Mouse (Mus musculus) embryonic facial prominence, embryonic 11.5 days (tissue): Measurements from ENCODE around the gene AC131692.1. TPM values are rescaled to one million over a fixed set of nuclear protein-coding genes. Genes with fewer than 3 reads are reported as not detected.

Source experiments
- ATAC-seq: fragments of 200-750 bp; cut with Nextera tagmentation; replicated peaks from 2 replicates; pipeline ENCODE4 v1.8.0; 2017; ENCODE audit warnings: low read depth; ENCODE audit not compliant: insufficient number of reproducible peaks, low FRiP score, low TSS enrichment
- DNase-seq: peaks from one replicate; pipeline ENCODE4 v3.0.0-alpha.2; 2015; ENCODE audit warnings: low spot score
- H3K27ac ChIP-seq: fragments of 300-500 bp; sonication (generic); replicated peaks from 2 replicates; pipeline ENCODE4 v1.5.1; 2014; ENCODE audit warnings: mild to moderate bottlenecking, low read depth, low read length, control low read depth
- H3K27me3 ChIP-seq: fragments of 300-500 bp; sonication (generic); 2 replicates; pipeline ENCODE4 v1.6.1; 2014; ENCODE audit warnings: mild to moderate bottlenecking, low read length, moderate library complexity, mixed read lengths; ENCODE audit not compliant: control insufficient read depth, insufficient read depth
- H3K36me3 ChIP-seq: fragments of 300-500 bp; sonication (generic); replicated peaks from 2 replicates; pipeline ENCODE4 v1.6.1; 2014; ENCODE audit warnings: low read depth, mild to moderate bottlenecking, low read length, moderate library complexity, mixed read lengths; ENCODE audit not compliant: control insufficient read depth, insufficient read depth
- H3K4me1 ChIP-seq: fragments of 300-500 bp; sonication (generic); 2 replicates; pipeline ENCODE4 v1.6.1; 2014; ENCODE audit warnings: low read length, mixed read lengths; ENCODE audit not compliant: control insufficient read depth, insufficient read depth
- H3K4me2 ChIP-seq: fragments of 300-500 bp; sonication (generic); 2 replicates; pipeline ENCODE4 v1.6.1; 2014; ENCODE audit warnings: low read depth, mild to moderate bottlenecking, control low read depth, low read length, moderate library complexity
- H3K4me3 ChIP-seq: fragments of 300-500 bp; sonication (generic); 2 replicates; pipeline ENCODE4 v1.5.1; 2014; ENCODE audit warnings: low read depth, low read length, control low read depth
- H3K9ac ChIP-seq: fragments of 300-500 bp; sonication (generic); replicated peaks from 2 replicates; pipeline ENCODE4 v1.6.1; 2014; ENCODE audit warnings: mild to moderate bottlenecking, control low read depth, low read length
- H3K9me3 ChIP-seq: fragments of 300-500 bp; sonication (generic); replicated peaks from 2 replicates; pipeline ENCODE4 v1.6.1; 2016; ENCODE audit warnings: mild to moderate bottlenecking, low read length, inconsistent platforms, mixed read lengths; ENCODE audit not compliant: control insufficient read depth
- WGBS: fragments of 180-500 bp; shearing (Covaris S2); extraction: QIAGEN DNeasy Blood & Tissue Kit; methylation state at CpG from one replicate; pipeline ENCODE4 v1.1.7; 2014; 5-methylcytosine and 5-hydroxymethylcytosine counted together
- microRNA-seq: library from miRNA; unstranded; fragments of <30 nt; microRNA quantifications from one replicate; pipeline ENCODE4, GENCODE M21; 2016; ENCODE audit warnings: borderline number of aligned reads
- polyA plus RNA-seq: library from polyadenylated mRNA; unstranded; fragments of >200 nt; fragmentation: Nextera tagmentation; extraction: Ambion mirVana; gene quantifications from 2 replicates; pipeline ENCODE4 v1.2.1, GENCODE M21; 2014

The AC131692.1 gene
- polyA plus RNA-seq, 1 experiment from 2014 or later: not detected

DNA sequence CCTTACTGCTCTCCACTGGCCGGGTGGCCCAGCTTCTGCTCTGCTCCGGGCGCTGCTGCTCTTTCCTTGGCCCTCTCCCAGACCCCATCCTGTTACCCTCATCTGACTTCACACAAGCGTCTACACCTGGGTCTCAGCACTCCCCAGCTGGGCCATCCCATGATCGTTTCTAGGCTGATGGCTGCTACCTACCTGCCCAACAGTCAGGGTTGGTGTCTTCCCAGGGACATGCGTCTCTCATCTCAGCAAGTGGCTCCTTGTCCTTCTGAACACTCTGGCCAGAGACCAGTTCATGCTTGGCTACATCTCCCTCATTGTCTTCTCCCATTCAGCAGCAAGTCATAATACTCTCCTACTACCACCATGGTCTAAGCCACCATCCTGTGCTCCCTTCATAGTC lies 45.5 kb downstream of the AC131692.1 start:
- no peaks in the 10 kb centered on the region for H3K4me1 ChIP-seq
- WGBS: 96% methylated on average over 6 of the region's 6 CpGs
- no peak overlapping the region for H3K27ac ChIP-seq
- ATAC-seq (no peak), DNase-seq (no peak)
- no peak overlapping the region; the same call in none of the 2 replicates for H3K9ac ChIP-seq
- no peaks in the 10 kb centered on the region for H3K9me3 ChIP-seq
- H3K36me3 ChIP-seq: no peaks in the 10 kb centered on the region; the same call in 1 of the 2 replicates
- H3K27me3 ChIP-seq: no peaks in the 10 kb centered on the region
- H3K4me3 ChIP-seq: peak overlapping the region; percentile 3; the same call in 1 of the 2 replicates
- H3K4me2 ChIP-seq: peak overlapping the region; percentile 82

DNA sequence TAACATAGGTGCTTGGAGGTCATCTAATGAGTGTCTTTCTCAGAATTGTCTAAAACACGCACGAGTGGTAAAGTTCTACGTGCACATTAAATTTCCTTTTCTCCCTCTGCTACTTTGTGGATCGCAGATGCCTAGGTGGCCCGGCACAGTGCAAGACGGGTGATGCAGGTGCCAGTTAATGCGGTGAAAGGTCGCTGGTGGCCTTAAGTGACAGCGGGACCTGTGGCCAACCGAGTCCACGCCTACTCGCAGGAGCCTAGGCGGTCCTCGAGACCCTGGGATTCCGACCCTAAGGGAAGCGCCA lies 46.1 kb downstream of the AC131692.1 start:
- H3K4me1 ChIP-seq: no peaks in the 10 kb centered on the region
- no peak for DNase-seq
- peak overlapping the region; percentile 66 for H3K4me3 ChIP-seq
- H3K27me3 ChIP-seq: no peaks in the 10 kb centered on the region
- H3K4me2 ChIP-seq: peak overlapping the region; percentile 82
- H3K9ac ChIP-seq: peak overlapping the region; percentile 87
- H3K36me3 ChIP-seq: no peaks in the 10 kb centered on the region; the same call in 1 of the 2 replicates
- H3K27ac ChIP-seq: peak overlapping the region; percentile 95
- H3K9me3 ChIP-seq: no peaks in the 10 kb centered on the region
- WGBS: 8% methylated on average over 16 of the region's 16 CpGs
- ATAC-seq: no peak

DNA sequence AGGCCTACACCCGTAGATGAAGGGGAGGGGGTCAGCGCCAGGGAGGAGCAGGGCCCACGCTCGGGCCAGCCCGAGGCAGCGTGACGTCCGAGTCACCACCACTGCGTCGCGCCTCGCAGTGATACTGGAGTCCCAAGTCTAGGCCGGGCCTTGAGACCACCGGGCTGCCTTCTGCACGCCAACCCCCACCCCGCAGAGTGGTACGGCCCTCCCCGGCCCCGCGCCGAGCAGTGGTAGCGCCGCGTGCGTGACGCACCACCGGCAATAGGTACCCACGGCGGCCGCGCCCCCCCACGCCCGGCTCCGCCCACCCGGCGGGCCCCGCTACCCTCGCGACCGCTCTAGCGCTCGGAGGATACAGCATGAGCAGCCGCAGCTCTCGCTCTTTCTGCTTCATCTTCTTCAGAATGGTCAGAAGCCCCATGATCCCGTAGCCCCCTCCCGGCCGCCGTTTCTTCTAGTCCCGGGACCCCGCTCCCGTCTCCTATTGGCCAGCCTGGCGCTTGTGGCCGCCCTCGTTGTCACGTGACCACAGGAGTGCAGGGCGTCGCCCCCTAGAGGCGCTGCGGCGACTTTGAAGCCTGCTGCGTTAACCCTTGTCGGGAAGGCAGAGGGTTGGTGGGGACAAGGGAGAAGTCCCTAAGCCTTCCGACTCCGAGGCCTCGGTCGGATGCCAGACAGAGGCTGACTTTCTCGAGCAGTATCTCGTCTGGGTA lies 46.6 kb downstream of the AC131692.1 start, which contains the start of gene Batf2:
TSS of gene Batf2 (plus strand) at position 306 of the 716 bp plus-strand sequence.
- peak; percentile 90 for ATAC-seq
- H3K9me3 ChIP-seq: no peaks in the 10 kb centered on the region
- peak; percentile 98 for DNase-seq
- H3K4me2 ChIP-seq: peak within 1 kb of the TSS; percentile 82
- under 1% methylated on average over 66 of the region's 68 CpGs for WGBS
- H3K4me3 ChIP-seq: peak within 1 kb of the TSS; percentile 66
- H3K4me1 ChIP-seq: no peaks in the 10 kb centered on the region
- H3K27me3 ChIP-seq: no peaks in the 10 kb centered on the region
- H3K27ac ChIP-seq: peak within 1 kb of the TSS; percentile 95
- peak within 1 kb of the TSS; percentile 87 for H3K9ac ChIP-seq
- H3K36me3 ChIP-seq: no peaks in the 10 kb centered on the region

DNA sequence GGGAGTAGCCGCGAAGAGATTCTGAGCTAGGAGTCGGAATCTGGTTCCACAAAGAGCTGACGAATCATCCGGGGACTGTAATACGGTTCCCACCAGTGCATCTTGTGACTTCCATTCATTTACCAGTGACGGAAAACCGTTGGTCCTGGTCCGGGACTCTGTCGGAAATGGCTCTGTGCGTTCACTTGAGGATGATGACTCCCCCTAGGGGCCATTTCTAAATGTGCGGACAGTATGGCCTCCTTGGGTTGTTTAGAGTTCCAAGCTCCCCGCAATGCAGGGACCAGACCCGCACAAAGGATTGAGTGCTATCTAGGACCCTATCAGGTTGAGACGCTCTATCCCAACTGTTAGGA lies 47.2 kb downstream of the AC131692.1 start, which contains the start of gene Arl2:
TSS of gene Arl2 (minus strand) at position 155 of the 356 bp plus-strand sequence.
- peak; percentile 93 for DNase-seq
- Histone ChIP-seq H3K4me3 (peak within 1 kb of the TSS; percentile 66), H3K9me3 (no peaks in the 10 kb centered on the region), H3K27ac (peak within 1 kb of the TSS; percentile 95), H3K27me3 (no peaks in the 10 kb centered on the region), H3K36me3 (no peaks in the 10 kb centered on the region), H3K9ac (peak within 1 kb of the TSS; percentile 87), H3K4me2 (peak within 1 kb of the TSS; percentile 82), H3K4me1 (no peaks in the 10 kb centered on the region)
- ATAC-seq: peak; percentile 63
- WGBS: under 1% methylated on average over 15 of the region's 15 CpGs

DNA sequence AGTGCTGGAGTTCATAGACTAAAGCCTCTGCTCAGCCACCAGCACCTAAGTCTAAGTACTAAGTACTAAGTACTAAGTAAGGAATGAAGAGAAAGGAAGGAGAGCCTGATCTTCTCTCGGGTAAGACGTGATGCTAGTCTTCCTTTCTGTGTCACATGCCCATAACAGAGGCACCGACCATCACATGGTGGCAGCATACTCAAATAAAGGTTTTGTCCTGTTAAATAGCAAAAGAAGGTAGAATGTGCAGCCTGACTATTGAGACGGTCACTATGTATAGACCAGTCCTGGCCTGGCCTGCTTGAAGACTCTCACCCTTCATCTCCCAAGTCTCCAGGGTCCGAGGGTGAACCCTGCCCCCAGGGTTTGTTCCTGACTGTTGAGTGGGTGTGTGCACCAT lies 50.6 kb downstream of the AC131692.1 start:
- ATAC-seq: no peak
- no peaks in the 10 kb centered on the region for H3K4me1 ChIP-seq

More for the DNA sequence above, 50.6 kb downstream of the AC131692.1 start:
- Histone ChIP-seq H3K4me2 (no peak overlapping the region), H3K4me3 (no peak overlapping the region), H3K9ac (no peak overlapping the region), H3K27ac (no peak overlapping the region), H3K9me3 (no peaks in the 10 kb centered on the region), H3K27me3 (no peaks in the 10 kb centered on the region), H3K36me3 (no peaks in the 10 kb centered on the region)
- WGBS: 76% methylated on average over 5 of the region's 5 CpGs
- DNase-seq: no peak

Small RNA genes within 50 kb of the gene (microRNA-seq; reads per million reads assigned to microRNA genes)
- gene Mir6988: 1.9 reads per million

Other genes with a start within 250 kb of the AC131692.1 start
- gene Frmd8, start 219.1 kb upstream of the AC131692.1 start, polyA plus RNA-seq: 15.8 and 17.6 TPM in 2 replicates
- 0.87 and 1.1 TPM in 2 replicates for gene Slc25a45, start 216.6 kb upstream of the AC131692.1 start, polyA plus RNA-seq
- 4.0 and 4.3 TPM in 2 replicates for gene Tigd3, start 200.3 kb upstream of the AC131692.1 start, polyA plus RNA-seq
- gene Dpf2, start 181.4 kb upstream of the AC131692.1 start, polyA plus RNA-seq: 202 and 213 TPM in 2 replicates
- gene Cdc42ep2, start 169.6 kb upstream of the AC131692.1 start, polyA plus RNA-seq: 2.4 and 2.7 TPM in 2 replicates
- gene Pola2, start 130.2 kb upstream of the AC131692.1 start, polyA plus RNA-seq: 91.0 and 97.6 TPM in 2 replicates
- gene Slc22a20, start 108.3 kb upstream of the AC131692.1 start, polyA plus RNA-seq: not detected in 2 replicates
- 4.5 and 5.0 TPM in 2 replicates for gene Capn1, start 78.5 kb upstream of the AC131692.1 start, polyA plus RNA-seq
- gene Syvn1, start 47.8 kb upstream of the AC131692.1 start, polyA plus RNA-seq: 18.8 and 20.2 TPM in 2 replicates
- gene Mrpl49, start 36.6 kb upstream of the AC131692.1 start, polyA plus RNA-seq: 96.6 and 100 TPM in 2 replicates
- 773 and 801 TPM in 2 replicates for gene Fau, start 36.6 kb upstream of the AC131692.1 start, polyA plus RNA-seq
- 40.8 and 44.2 TPM in 2 replicates for gene Znhit2, start 33.2 kb upstream of the AC131692.1 start, polyA plus RNA-seq
- gene Tm7sf2, start 26.0 kb upstream of the AC131692.1 start, polyA plus RNA-seq: 26.0 and 26.3 TPM in 2 replicates
- gene Vps51, start 17.2 kb upstream of the AC131692.1 start, polyA plus RNA-seq: 41.1 and 44.4 TPM in 2 replicates
- gene Tmem262, start 14.4 kb upstream of the AC131692.1 start, polyA plus RNA-seq: not detected in 2 replicates
- gene Gm28374, start 12.2 kb upstream of the AC131692.1 start, polyA plus RNA-seq: 1.7 TPM in 1 of 2 replicates, not detected in the other
- 60.7 and 69.9 TPM in 2 replicates for gene Zfpl1, start 9.5 kb upstream of the AC131692.1 start, polyA plus RNA-seq
- 59.2 and 65.2 TPM in 2 replicates for gene Cdca5, start 9.4 kb upstream of the AC131692.1 start, polyA plus RNA-seq
- gene Naaladl1, start 11.4 kb downstream of the AC131692.1 start, polyA plus RNA-seq: 0.21 and 0.49 TPM in 2 replicates
- gene Sac3d1, start 24.2 kb downstream of the AC131692.1 start, polyA plus RNA-seq: 60.7 and 68.3 TPM in 2 replicates
- gene Snx15, start 33.9 kb downstream of the AC131692.1 start, polyA plus RNA-seq: 25.4 and 30.7 TPM in 2 replicates
- not detected in 2 replicates for gene Batf2, start 46.6 kb downstream of the AC131692.1 start, polyA plus RNA-seq
- 72.8 and 81.4 TPM in 2 replicates for gene Arl2, start 47.1 kb downstream of the AC131692.1 start, polyA plus RNA-seq
- not detected in 2 replicates for gene Majin, start 90.0 kb downstream of the AC131692.1 start, polyA plus RNA-seq
- 1.9 and 2.4 TPM in 2 replicates for gene Gpha2, start 132.0 kb downstream of the AC131692.1 start, polyA plus RNA-seq
- 25.0 and 27.8 TPM in 2 replicates for gene Ppp2r5b, start 141.5 kb downstream of the AC131692.1 start, polyA plus RNA-seq
- 6.5 and 7.7 TPM in 2 replicates for gene Atg2a, start 147.2 kb downstream of the AC131692.1 start, polyA plus RNA-seq
- 50.9 and 58.1 TPM in 2 replicates for gene Ehd1, start 182.3 kb downstream of the AC131692.1 start, polyA plus RNA-seq
- 0.43 and 0.61 TPM in 2 replicates for gene Cdc42bpg, start 212.0 kb downstream of the AC131692.1 start, polyA plus RNA-seq
- gene Men1, start 240.6 kb downstream of the AC131692.1 start, polyA plus RNA-seq: 49.7 and 51.1 TPM in 2 replicates
- gene Map4k2, start 246.7 kb downstream of the AC131692.1 start, polyA plus RNA-seq: 5.6 and 6.4 TPM in 2 replicates